Mouse (Mus musculus): ENCODE measurements around the gene Tas2r126.
"Not testable (repeated sequence)": the region's sequence is repeated elsewhere in the genome, so short reads cannot be mapped to it uniquely, and the experiment has no call there.

The Tas2r126 gene

DNA sequence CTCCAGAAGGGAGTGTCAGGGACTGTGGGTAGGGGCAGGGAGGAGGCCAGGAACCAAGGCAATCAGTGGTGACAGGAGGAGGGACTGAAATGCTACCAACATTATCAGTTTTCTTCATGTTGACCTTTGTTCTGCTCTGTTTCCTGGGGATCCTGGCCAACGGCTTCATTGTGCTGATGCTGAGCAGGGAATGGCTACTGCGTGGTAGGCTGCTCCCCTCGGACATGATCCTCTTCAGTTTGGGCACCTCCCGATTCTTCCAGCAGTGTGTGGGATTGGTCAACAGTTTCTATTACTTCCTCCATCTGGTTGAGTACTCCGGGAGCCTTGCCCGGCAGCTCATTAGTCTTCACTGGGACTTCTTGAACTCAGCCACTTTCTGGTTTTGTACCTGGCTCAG, at the start of gene Tas2r126:
Gene Tas2r126, plus strand, starts transcription at position 90 of the 400 bp plus-strand sequence.
- peak; percentile 24 to 41 for DNase-seq (ENCODE audit: inconsistent age in 2 of 2, low spot score in 1 of 2)

DNA sequence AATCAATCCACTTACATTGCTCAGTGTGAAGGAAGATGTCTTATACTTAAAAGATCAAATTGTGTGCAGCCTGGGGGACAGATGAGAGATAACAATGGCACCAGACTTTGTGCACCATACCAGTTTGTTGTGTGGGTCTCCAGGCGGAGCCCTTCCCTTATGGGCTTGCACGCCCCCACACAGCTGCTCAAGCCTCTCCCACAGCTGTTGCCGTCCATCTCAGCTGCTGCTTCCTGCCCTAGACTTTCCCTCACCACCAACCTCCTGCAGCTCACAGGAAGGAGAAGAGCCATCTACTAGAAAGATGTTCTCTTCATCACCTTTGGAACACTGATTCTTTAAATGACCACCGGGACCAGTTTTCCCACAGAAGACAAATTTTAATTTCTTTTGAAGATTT, 48.7 kb upstream of the Tas2r126 start:
- peak in 1 of 2 experiments; percentile 22 for DNase-seq (ENCODE audit: inconsistent age in 2 of 2, low spot score in 1 of 2)

DNA sequence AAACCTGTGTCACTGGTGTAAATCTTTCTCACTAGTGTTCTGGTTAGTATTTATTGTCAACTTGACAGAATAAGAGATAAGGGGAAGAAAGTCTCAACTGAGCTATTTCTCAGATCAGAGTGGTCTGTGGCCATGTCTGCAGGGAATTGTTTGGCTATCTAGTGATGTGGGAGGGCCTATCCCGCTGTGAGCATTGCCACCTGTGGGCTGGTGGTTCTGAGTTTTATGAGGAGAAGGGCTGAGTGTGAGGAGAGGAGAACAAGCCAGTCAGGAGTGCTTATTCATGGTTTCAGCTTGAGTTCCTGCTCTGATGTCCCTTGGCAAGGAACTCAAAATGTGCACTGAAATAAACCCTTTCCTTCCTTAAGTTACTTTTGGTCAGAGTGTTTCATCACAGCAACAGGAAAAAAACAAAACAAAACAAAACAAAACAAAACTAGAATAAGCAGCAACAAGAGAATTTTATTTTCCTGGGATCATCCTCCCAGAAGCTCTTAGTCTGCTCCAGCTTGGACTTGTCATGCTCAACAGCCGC, 42.5 kb upstream of the Tas2r126 start:
- no peak for DNase-seq (ENCODE audit: inconsistent age in 2 of 2, low spot score in 1 of 2)

GRCm38 (mm10) chr6:42395960-42396809, 38.1 kb upstream of the Tas2r126 start:
- DNase-seq (ENCODE audit: inconsistent age in 2 of 2, low spot score in 1 of 2): peak; percentile 95 to 98

DNA sequence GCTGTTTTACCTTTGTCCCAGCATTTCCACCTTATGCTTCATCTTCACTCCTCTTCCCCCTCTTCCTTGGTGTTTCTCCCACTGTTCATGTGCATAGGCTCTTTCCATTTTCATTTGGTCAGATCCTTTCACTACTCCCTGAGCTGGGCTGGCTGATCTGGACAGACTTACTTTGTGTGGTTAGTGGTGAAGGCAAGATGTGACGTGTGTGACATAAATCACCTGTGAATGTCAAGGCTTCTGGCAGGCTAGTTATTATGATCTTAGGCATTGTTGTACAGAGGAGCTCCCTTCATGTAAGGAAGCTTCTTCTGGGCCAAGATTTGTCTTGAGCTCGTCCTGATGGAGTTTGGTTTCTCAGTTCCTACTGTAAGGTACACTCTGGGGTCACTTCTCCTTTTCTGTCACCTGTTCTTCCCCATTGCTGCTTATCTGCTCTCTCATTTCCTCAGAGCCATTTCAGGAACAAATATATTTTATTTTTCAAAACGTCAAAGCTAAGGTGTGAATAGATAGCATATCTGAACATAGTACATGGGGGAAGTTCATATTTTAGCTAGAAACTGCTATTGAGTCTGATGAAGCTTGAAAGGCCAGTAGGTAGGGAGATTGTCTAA, 37.2 kb upstream of the Tas2r126 start:
- peak; percentile 79 to 91 for DNase-seq (ENCODE audit: inconsistent age in 2 of 2, low spot score in 1 of 2)

GRCm38 (mm10) chr6:42398285-42398684, 36.0 kb upstream of the Tas2r126 start:
- peak; percentile 38 to 78 for DNase-seq (ENCODE audit: inconsistent age in 2 of 2, low spot score in 1 of 2)

GRCm38 (mm10) chr6:42398998-42399397, 35.3 kb upstream of the Tas2r126 start:
- DNase-seq (ENCODE audit: inconsistent age in 2 of 2, low spot score in 1 of 2): peak in 1 of 2 experiments; percentile 69

DNA sequence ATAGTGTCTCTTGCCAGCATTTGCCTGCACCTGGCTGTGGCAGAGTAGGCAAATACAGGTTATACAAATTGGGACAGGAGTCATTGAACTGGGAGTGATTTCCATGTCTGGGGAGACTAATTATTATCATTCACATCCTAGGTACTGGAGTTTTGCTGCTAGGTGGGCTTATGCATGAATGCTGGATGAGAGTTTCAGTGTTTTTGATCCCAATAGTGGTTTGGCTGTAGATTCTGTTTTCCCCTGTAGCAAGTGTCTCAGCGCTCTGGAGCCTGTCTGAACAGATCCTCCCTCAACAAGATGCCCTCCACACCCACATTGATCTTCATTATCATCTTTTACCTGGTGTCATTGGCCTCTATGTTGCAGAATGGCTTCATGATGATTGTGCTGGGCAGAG, 34.4 kb upstream of the Tas2r126 start, which contains the start of gene Tas2r143:
Gene Tas2r143, plus strand, starts transcription at position 301 of the 400 bp plus-strand sequence.
- DNase-seq (ENCODE audit: inconsistent age in 2 of 2, low spot score in 1 of 2): no peak

DNA sequence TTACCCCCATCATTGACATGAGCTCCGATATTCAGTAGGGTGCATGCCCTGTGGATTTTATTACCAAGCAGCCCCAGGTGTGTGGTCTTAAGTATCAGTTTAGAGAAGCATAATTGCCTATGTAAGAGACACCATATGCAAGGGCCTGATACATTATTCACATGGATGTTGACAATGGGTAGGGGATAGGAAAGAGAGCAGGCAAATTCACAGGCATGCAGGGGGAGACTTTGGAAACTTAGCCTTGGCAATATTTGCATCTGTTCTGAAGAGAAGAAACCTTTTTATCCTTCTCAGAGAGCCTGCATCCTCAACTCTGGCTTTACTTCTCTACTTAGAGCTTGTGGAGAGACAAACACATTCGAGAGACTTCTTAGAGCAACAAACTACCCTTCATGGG, 29.2 kb upstream of the Tas2r126 start, which contains the start of gene Tas2r135:
Gene Tas2r135, plus strand, starts transcription at position 301 of the 400 bp plus-strand sequence.
- DNase-seq (ENCODE audit: inconsistent age in 2 of 2, low spot score in 1 of 2): no peak

- peak; percentile 32 to 80 for DNase-seq (ENCODE audit: inconsistent age in 2 of 2, low spot score in 1 of 2)
These were observed 14.9 kb upstream of the Tas2r126 start for GRCm38 (mm10) chr6:42419443-42419842.

DNA sequence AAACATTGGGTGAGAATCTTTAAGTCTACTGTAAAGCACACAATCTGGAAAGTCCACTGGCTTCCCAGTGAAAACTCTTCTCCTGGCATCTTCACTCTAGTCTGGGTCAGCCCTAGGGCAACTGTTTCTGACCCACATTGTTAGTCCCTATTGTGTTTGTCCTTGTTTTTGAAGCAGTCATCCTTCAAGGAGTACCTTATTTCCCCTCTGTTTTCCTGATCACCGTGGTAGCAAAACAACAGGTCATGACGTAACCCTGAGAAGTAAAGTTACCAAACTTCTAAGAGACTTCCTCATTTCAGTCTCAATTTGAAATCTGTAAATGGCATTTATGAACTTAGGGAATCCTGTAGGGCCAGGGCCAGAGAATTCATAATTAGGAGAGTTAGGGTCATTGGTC, 12.9 kb upstream of the Tas2r126 start:
- DNase-seq (ENCODE audit: inconsistent age in 2 of 2, low spot score in 1 of 2): peak in 1 of 2 experiments; percentile 48

- no peak for DNase-seq (ENCODE audit: inconsistent age in 2 of 2, low spot score in 1 of 2)
These were observed 9.9 kb upstream of the Tas2r126 start for GRCm38 (mm10) chr6:42424472-42424871.

DNA sequence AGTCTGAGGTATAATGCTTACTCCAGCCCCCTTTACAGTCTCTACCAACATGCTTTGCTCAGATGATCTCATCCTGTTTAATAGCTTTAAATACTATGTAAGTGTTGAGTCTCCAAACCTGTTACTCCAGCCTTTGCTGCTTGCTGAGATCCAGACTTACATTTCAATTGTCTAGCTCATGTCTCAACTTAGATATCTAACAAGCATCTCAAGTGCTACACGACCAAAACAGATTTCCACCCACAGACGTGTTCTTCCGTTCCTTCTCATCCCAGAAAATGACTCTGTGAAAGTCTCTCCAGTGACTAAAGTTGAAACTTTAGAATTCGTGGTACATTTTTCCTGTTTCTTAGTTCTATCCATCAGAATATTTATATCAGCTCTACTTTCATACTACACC, 8.0 kb upstream of the Tas2r126 start:
- no peak for DNase-seq (ENCODE audit: inconsistent age in 2 of 2, low spot score in 1 of 2)

DNA sequence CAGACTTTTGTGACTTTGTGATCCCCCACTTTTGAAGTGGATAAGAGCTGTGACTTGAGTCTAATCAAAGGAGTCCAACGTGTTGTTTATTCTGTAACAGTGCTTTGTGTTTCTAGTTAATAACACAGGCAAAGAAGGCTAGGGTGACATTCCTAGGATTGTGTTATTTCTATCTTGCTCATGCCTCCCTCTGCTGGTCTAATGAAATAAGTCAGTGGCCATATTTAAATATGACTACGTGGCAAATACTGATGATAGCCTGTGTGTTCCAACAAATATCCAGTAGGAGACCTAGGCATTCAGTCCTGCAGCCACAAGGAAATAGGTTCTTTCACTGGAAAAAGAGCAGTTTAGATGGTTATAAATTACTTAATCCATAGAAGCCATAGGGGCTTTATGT, 781 bp upstream of the Tas2r126 start:
- peak in 1 of 2 experiments; percentile 68 for DNase-seq (ENCODE audit: inconsistent age in 2 of 2, low spot score in 1 of 2)

- no peak for DNase-seq (ENCODE audit: inconsistent age in 2 of 2, low spot score in 1 of 2)
These were observed 1.2 kb downstream of the Tas2r126 start for GRCm38 (mm10) chr6:42435490-42435889.

GRCm38 (mm10) chr6:42441395-42441794, 7.1 kb downstream of the Tas2r126 start:
- DNase-seq (ENCODE audit: inconsistent age in 2 of 2, low spot score in 1 of 2): no peak

DNA sequence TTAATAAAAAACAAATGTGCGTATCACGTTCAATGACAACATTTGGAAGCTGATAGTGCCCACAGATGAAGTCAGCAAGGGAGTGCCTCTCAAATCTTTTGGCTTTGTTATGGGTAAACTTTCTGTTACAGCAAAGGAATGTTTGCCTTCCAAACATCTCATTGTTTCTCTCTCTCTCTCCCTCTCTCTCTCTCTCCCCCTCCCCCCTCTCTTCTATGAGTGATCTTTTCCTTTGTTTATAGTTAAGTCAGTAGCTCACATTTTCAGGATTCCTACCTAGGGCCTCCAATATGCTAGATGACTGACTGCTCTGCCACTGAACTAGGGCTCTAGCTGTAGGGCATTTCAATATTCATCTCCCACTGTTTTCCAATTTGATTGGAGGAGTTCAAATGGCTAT, 10.2 kb downstream of the Tas2r126 start:
- DNase-seq (ENCODE audit: inconsistent age in 2 of 2, low spot score in 1 of 2): no peak

- no peak for DNase-seq (ENCODE audit: inconsistent age in 2 of 2, low spot score in 1 of 2)
These were observed 13.0 kb downstream of the Tas2r126 start for GRCm38 (mm10) chr6:42447381-42447780.

- DNase-seq (ENCODE audit: inconsistent age in 2 of 2, low spot score in 1 of 2): no peak
These were observed 30.8 kb downstream of the Tas2r126 start, which contains the start of gene Olfr458 for GRCm38 (mm10) chr6:42465096-42465495. Olfr458 (minus strand) TSS chr6:42465196.

GRCm38 (mm10) chr6:42470542-42470941, 36.2 kb downstream of the Tas2r126 start:
- no peak for DNase-seq (ENCODE audit: inconsistent age in 2 of 2, low spot score in 1 of 2)

GRCm38 (mm10) chr6:42471298-42471697, 37.0 kb downstream of the Tas2r126 start:
- DNase-seq (ENCODE audit: inconsistent age in 2 of 2, low spot score in 1 of 2): not testable (repeated sequence)

- DNase-seq (ENCODE audit: inconsistent age in 2 of 2, low spot score in 1 of 2): no peak
These were observed 41.9 kb downstream of the Tas2r126 start, which contains the start of gene Olfr457 for GRCm38 (mm10) chr6:42476235-42476634. Olfr457 (minus strand) TSS chr6:42476335.

Measured in adrenal gland, adult (tissue).